Comparison of ENCODE assay signal across 7 mouse cellular contexts in genomic region chr17:33779967-33780295, GRCm38 (mm10). TPM values are rescaled to one million over a fixed set of nuclear protein-coding genes. Genes with fewer than 3 reads are reported as not detected.
DNase-seq lines count a peak whose midpoint lies in the region; ATAC-seq and TF ChIP-seq lines count a peak whose summit lies in the region.

No protein-coding gene starts in this region.

- H3K79me2 ChIP-seq in liver, adult 2 months (ENCODE audit: control insufficient read depth, insufficient read depth, low read length) = peaks cover 6% of the 10 kb centered on the region; the same call in 1 of the 2 replicates

- H3K27me3 ChIP-seq in liver, adult 2 months (ENCODE audit: control insufficient read depth, insufficient read depth, low read length) = no peaks in the 10 kb centered on the region
- H3K27me3 ChIP-seq in intestine, embryonic 14.5 days (replicated peaks; ENCODE audit: control insufficient read depth, insufficient read depth, low read length) = no peaks in the 10 kb centered on the region
- peaks cover 3% of the 10 kb centered on the region; the same call in 1 of the 2 replicates for H3K27me3 ChIP-seq in neural tube, embryonic 15.5 days (replicated peaks)

- 12% methylated on average over 5 of the region's 5 CpGs for WGBS in liver, adult 2 months
- WGBS in intestine, embryonic 14.5 days = 69% methylated on average over 5 of the region's 5 CpGs
- 88% methylated on average over 5 of the region's 5 CpGs for WGBS in neural tube, embryonic 15.5 days

- peak overlapping the region; percentile 94 for H3K27ac ChIP-seq in liver, adult 2 months (replicated peaks; ENCODE audit: insufficient read depth, low read depth, low read length)
- H3K27ac ChIP-seq in embryonic fibroblast, embryonic 13.5 days (ENCODE audit: insufficient read depth, low read length) = peak overlapping the region; percentile 62
- peak overlapping the region; percentile 87 for H3K27ac ChIP-seq in intestine, embryonic 14.5 days (ENCODE audit: low read depth)
- H3K27ac ChIP-seq in neural tube, embryonic 15.5 days (replicated peaks) = peak overlapping the region; percentile 73

- H3K4me1 ChIP-seq in liver, adult 2 months (ENCODE audit: control insufficient read depth, insufficient read depth, low read length) = peaks cover 47% of the 10 kb centered on the region
- H3K4me1 ChIP-seq in embryonic fibroblast, embryonic 13.5 days (ENCODE audit: control insufficient read depth, insufficient read depth, low read length) = peaks cover 41% of the 10 kb centered on the region
- H3K4me1 ChIP-seq in intestine, embryonic 14.5 days (replicated peaks; ENCODE audit: control insufficient read depth, insufficient read depth, low read length) = peaks cover 38% of the 10 kb centered on the region
- H3K4me1 ChIP-seq in neural tube, embryonic 15.5 days = peaks cover 31% of the 10 kb centered on the region

- H3K36me3 ChIP-seq in liver, adult 2 months (ENCODE audit: control insufficient read depth, insufficient read depth, low read length) = peaks cover 46% of the 10 kb centered on the region
- H3K36me3 ChIP-seq in intestine, embryonic 14.5 days (ENCODE audit: control insufficient read depth, insufficient read depth, low read length) = peaks cover 28% of the 10 kb centered on the region
- no peaks in the 10 kb centered on the region; the same call in 1 of the 2 replicates for H3K36me3 ChIP-seq in neural tube, embryonic 15.5 days

- no peak for TF ChIP-seq CTCF in liver, adult 2 months (IDR thresholded peaks at IDR 0.05; ENCODE audit: low read depth, low read length)
- no peak for TF ChIP-seq CTCF in embryonic fibroblast, embryonic 13.5 days (IDR thresholded peaks at IDR 0.05; ENCODE audit: borderline replicate concordance, insufficient read depth, low read length)

- peak overlapping the region; percentile 93 for H3K4me3 ChIP-seq in liver, adult 2 months (ENCODE audit: insufficient read depth, low read depth, low read length)
- H3K4me3 ChIP-seq in embryonic fibroblast, embryonic 13.5 days (ENCODE audit: insufficient read depth, low read length) = 0 out of 2 replicates have a peak overlapping the region, but pooled peaks have one; percentile 1
- peak overlapping the region; percentile 7 for H3K4me3 ChIP-seq in intestine, embryonic 14.5 days (ENCODE audit: low read depth, low read length)
- H3K4me3 ChIP-seq in neural tube, embryonic 15.5 days (replicated peaks) = peak overlapping the region; percentile 52

- peak overlapping the region; percentile 79 for H3K4me2 ChIP-seq in intestine, embryonic 14.5 days (ENCODE audit: low read length)
- H3K4me2 ChIP-seq in neural tube, embryonic 15.5 days = peak overlapping the region; percentile 95

- H3K9me3 ChIP-seq in intestine, embryonic 14.5 days (ENCODE audit: control insufficient read depth, low read length) = no peaks in the 10 kb centered on the region
- H3K9me3 ChIP-seq in neural tube, embryonic 15.5 days (replicated peaks) = no peaks in the 10 kb centered on the region

- peak overlapping the region; percentile 95 for H3K9ac ChIP-seq in liver, adult 2 months (ENCODE audit: low read depth, low read length)
- no peak overlapping the region for H3K9ac ChIP-seq in intestine, embryonic 14.5 days (ENCODE audit: low read length)
- no peak overlapping the region for H3K9ac ChIP-seq in neural tube, embryonic 15.5 days (replicated peaks)

- ATAC-seq in intestine, embryonic 14.5 days (replicated peaks; ENCODE audit: low FRiP score, low TSS enrichment, low read depth) = no peak
- no peak for ATAC-seq in neural tube, embryonic 15.5 days (ENCODE audit: low FRiP score)

- no peak for DNase-seq in liver, adult 2 months (ENCODE audit: extremely low read depth, low read depth, low spot score)
- DNase-seq in liver = no peak
- no peak for DNase-seq in intestine, embryonic 14.5 days (ENCODE audit: low spot score)
- DNase-seq in cerebellum, postnatal 14 days = no peak
- DNase-seq in urinary bladder, postnatal 4 days (ENCODE audit: low spot score in 2 of 2) = no peak

- no peak for TF ChIP-seq POLR2A in liver, adult 2 months (IDR thresholded peaks at IDR 0.05; ENCODE audit: extremely low read depth, insufficient read depth, low read length)
- TF ChIP-seq POLR2A in embryonic fibroblast, embryonic 13.5 days (IDR thresholded peaks at IDR 0.05; ENCODE audit: low read depth, low read length) = no peak

RNA-seq across cellular contexts. Expression of gene Angptl4, which starts 1.7 kb away (rescaled TPM):
- 129 and 142 TPM in 2 replicates for total RNA-seq in liver, adult 2 months (2014; rRNA removed)
- polyA plus RNA-seq in liver, adult 2 months (2012; rRNA removed) = 28.1 and 49.5 TPM in 2 replicates
- 9.1 and 11.7 TPM in 2 replicates for polyA plus RNA-seq in embryonic fibroblast, embryonic 13.5 days (2011; ENCODE audit: insufficient read length, low read depth, missing spikeins)
- 18.0 and 22.0 TPM in 2 replicates for polyA plus RNA-seq in intestine, embryonic 14.5 days (2014; fragmentation: Nextera tagmentation; extraction: Ambion mirVana)
- 21.6 and 23.3 TPM in 2 replicates for polyA plus RNA-seq in neural tube, embryonic 15.5 days (2015; fragmentation: Nextera tagmentation; extraction: Ambion mirVana)

RNA-seq across cellular contexts. Expression of gene Rab11b, which starts 19.6 kb away (rescaled TPM):
- total RNA-seq in liver, adult 2 months (2014; rRNA removed) = 23.3 and 45.2 TPM in 2 replicates
- 168 and 177 TPM in 2 replicates for polyA plus RNA-seq in liver, adult 2 months (2012; rRNA removed)
- polyA plus RNA-seq in embryonic fibroblast, embryonic 13.5 days (2011; ENCODE audit: insufficient read length, low read depth, missing spikeins) = 78.2 and 87.3 TPM in 2 replicates
- polyA plus RNA-seq in intestine, embryonic 14.5 days (2014; fragmentation: Nextera tagmentation; extraction: Ambion mirVana) = 209 and 261 TPM in 2 replicates
- 519 and 596 TPM in 2 replicates for polyA plus RNA-seq in neural tube, embryonic 15.5 days (2015; fragmentation: Nextera tagmentation; extraction: Ambion mirVana)

RNA-seq across cellular contexts. Expression of gene Kank3, which starts 30.4 kb away (rescaled TPM):
- total RNA-seq in liver, adult 2 months (2014; rRNA removed) = 6.0 and 7.3 TPM in 2 replicates
- polyA plus RNA-seq in liver, adult 2 months (2012; rRNA removed) = 9.5 and 13.4 TPM in 2 replicates
- polyA plus RNA-seq in embryonic fibroblast, embryonic 13.5 days (2011; ENCODE audit: insufficient read length, low read depth, missing spikeins) = 5.6 and 6.1 TPM in 2 replicates
- 28.0 and 28.8 TPM in 2 replicates for polyA plus RNA-seq in intestine, embryonic 14.5 days (2014; fragmentation: Nextera tagmentation; extraction: Ambion mirVana)
- 46.7 and 48.5 TPM in 2 replicates for polyA plus RNA-seq in neural tube, embryonic 15.5 days (2015; fragmentation: Nextera tagmentation; extraction: Ambion mirVana)

RNA-seq across cellular contexts. Expression of gene Rps28, which starts 44.4 kb away (rescaled TPM):
- 275 and 294 TPM in 2 replicates for total RNA-seq in liver, adult 2 months (2014; rRNA removed)
- 374 and 500 TPM in 2 replicates for polyA plus RNA-seq in liver, adult 2 months (2012; rRNA removed)
- polyA plus RNA-seq in embryonic fibroblast, embryonic 13.5 days (2011; ENCODE audit: insufficient read length, low read depth, missing spikeins) = 2,068 and 2,223 TPM in 2 replicates
- 1,343 and 1,538 TPM in 2 replicates for polyA plus RNA-seq in intestine, embryonic 14.5 days (2014; fragmentation: Nextera tagmentation; extraction: Ambion mirVana)
- 534 and 619 TPM in 2 replicates for polyA plus RNA-seq in neural tube, embryonic 15.5 days (2015; fragmentation: Nextera tagmentation; extraction: Ambion mirVana)

RNA-seq across cellular contexts. Expression of gene Ndufa7, which starts 44.4 kb away (rescaled TPM):
- total RNA-seq in liver, adult 2 months (2014; rRNA removed) = 214 and 217 TPM in 2 replicates
- polyA plus RNA-seq in liver, adult 2 months (2012; rRNA removed) = 372 and 457 TPM in 2 replicates
- 212 and 232 TPM in 2 replicates for polyA plus RNA-seq in embryonic fibroblast, embryonic 13.5 days (2011; ENCODE audit: insufficient read length, low read depth, missing spikeins)
- 589 and 606 TPM in 2 replicates for polyA plus RNA-seq in intestine, embryonic 14.5 days (2014; fragmentation: Nextera tagmentation; extraction: Ambion mirVana)
- 515 and 564 TPM in 2 replicates for polyA plus RNA-seq in neural tube, embryonic 15.5 days (2015; fragmentation: Nextera tagmentation; extraction: Ambion mirVana)

Comparison
In these comparisons a context has a peak if more than half of its experiments do, and no peak if none do; other contexts are left out.
1. H3K4me3 ChIP-seq: peak in every context shown above with its lines; median percentile 93 in liver, adult 2 months; 52 in neural tube, embryonic 15.5 days; 7 in intestine, embryonic 14.5 days; 1 in embryonic fibroblast, embryonic 13.5 days.